Comparison of ENCODE assay signal across 12 mouse cellular contexts in genomic region chr7:51748633-51749303, GRCm38 (mm10).
DNase-seq lines count a peak whose midpoint lies in the region; ATAC-seq lines count a peak whose summit lies in the region.
"Had no signal": no experiment of that assay in that cellular context is flagged by ENCODE, and none has a peak within 500 bp of the region (broad histone marks: within the 10 kb centered on the region; RNA-seq: fewer than 3 reads in every experiment).

No protein-coding gene starts in this region.

- no peak overlapping the region for H3K4me2 ChIP-seq in heart, embryonic 12.5 days
- peak overlapping the region; percentile 39 for H3K4me2 ChIP-seq in forebrain, embryonic 12.5 days
- H3K4me2 ChIP-seq in neural tube, embryonic 15.5 days, result peak overlapping the region; percentile 48
- H3K4me2 ChIP-seq: stomach, embryonic 15.5 days had no signal

- no peak overlapping the region for H3K4me3 ChIP-seq in heart, embryonic 12.5 days
- H3K4me3 ChIP-seq in forebrain, embryonic 12.5 days (replicated peaks), result no peak overlapping the region; the same call in 1 of the 2 replicates
- H3K4me3 ChIP-seq in neural tube, embryonic 15.5 days (replicated peaks), result peak overlapping the region; percentile 10
- H3K4me3 ChIP-seq: heart, embryonic 10.5 days; stomach, embryonic 15.5 days had no signal

- H3K9ac ChIP-seq in heart, embryonic 12.5 days, result no peak overlapping the region
- no peak overlapping the region for H3K9ac ChIP-seq in forebrain, embryonic 12.5 days
- H3K9ac ChIP-seq in neural tube, embryonic 15.5 days (replicated peaks), result 0 out of 2 replicates have a peak overlapping the region, but pooled peaks have one; percentile 4
- H3K9ac ChIP-seq: liver, postnatal 0 days; stomach, embryonic 15.5 days had no signal

- no peak overlapping the region for H3K27ac ChIP-seq in heart, embryonic 12.5 days (ENCODE audit: poor library complexity, severe bottlenecking)
- H3K27ac ChIP-seq in forebrain, embryonic 12.5 days, result peak overlapping the region; percentile 90
- peak overlapping the region; percentile 87 for H3K27ac ChIP-seq in neural tube, embryonic 15.5 days (replicated peaks)
- H3K27ac ChIP-seq: heart, embryonic 10.5 days; stomach, embryonic 15.5 days had no signal

- peak; percentile 45 for DNase-seq in heart, adult 11 months
- DNase-seq in layer of hippocampus, adult 9-11 months, result peak; percentile 33
- no peak for DNase-seq in gastrocnemius, postnatal 36 days
- no peak for DNase-seq in adrenal gland, postnatal 14 days
- DNase-seq: cerebellum, postnatal 36 days; liver, postnatal 0 days had no signal

- no peaks in the 10 kb centered on the region for H3K4me1 ChIP-seq in heart, embryonic 12.5 days (replicated peaks)
- peaks cover 22% of the 10 kb centered on the region for H3K4me1 ChIP-seq in forebrain, embryonic 12.5 days
- peaks cover 21% of the 10 kb centered on the region for H3K4me1 ChIP-seq in neural tube, embryonic 15.5 days
- H3K4me1 ChIP-seq: heart, embryonic 10.5 days; stomach, embryonic 15.5 days had no signal

- ATAC-seq in heart, embryonic 12.5 days (ENCODE audit: insufficient number of reproducible peaks, low FRiP score), result no peak
- ATAC-seq in forebrain, embryonic 12.5 days (ENCODE audit: low FRiP score), result peak; percentile 94
- ATAC-seq in neural tube, embryonic 15.5 days (ENCODE audit: low FRiP score), result peak; percentile 93
- ATAC-seq in erythroblast, adult 5-6 weeks (replicated peaks; ENCODE audit: low FRiP score, poor library complexity, severe bottlenecking), result no peak
- ATAC-seq: liver, postnatal 0 days had no signal

- H3K27me3 ChIP-seq in heart, embryonic 12.5 days (replicated peaks), result no peaks in the 10 kb centered on the region
- no peaks in the 10 kb centered on the region for H3K27me3 ChIP-seq in forebrain, embryonic 12.5 days
- H3K27me3 ChIP-seq in neural tube, embryonic 15.5 days (replicated peaks), result no peaks in the 10 kb centered on the region
- H3K27me3 ChIP-seq: stomach, embryonic 15.5 days had no signal

- no peaks in the 10 kb centered on the region for H3K36me3 ChIP-seq in heart, embryonic 12.5 days
- no peaks in the 10 kb centered on the region for H3K36me3 ChIP-seq in forebrain, embryonic 12.5 days (replicated peaks)
- no peaks in the 10 kb centered on the region for H3K36me3 ChIP-seq in neural tube, embryonic 15.5 days
- H3K36me3 ChIP-seq: heart, embryonic 10.5 days; stomach, embryonic 15.5 days had no signal

- WGBS in heart, embryonic 12.5 days, result 70% methylated on average over 10 of the region's 10 CpGs
- 30% methylated on average over 10 of the region's 10 CpGs for WGBS in forebrain, embryonic 12.5 days
- WGBS in neural tube, embryonic 15.5 days, result 17% methylated on average over 10 of the region's 10 CpGs

- no peaks in the 10 kb centered on the region for H3K9me3 ChIP-seq in heart, embryonic 12.5 days (replicated peaks)
- H3K9me3 ChIP-seq in forebrain, embryonic 12.5 days, result no peaks in the 10 kb centered on the region
- H3K9me3 ChIP-seq in neural tube, embryonic 15.5 days (replicated peaks), result no peaks in the 10 kb centered on the region
- H3K9me3 ChIP-seq: heart, embryonic 10.5 days; stomach, embryonic 15.5 days had no signal

- intact Hi-C loops in gastrocnemius, postnatal 36 days (cut with DNase I), result no loop called here

Comparison
In these comparisons a context has a peak if more than half of its experiments do, and no peak if none do; other contexts are left out.
1. DNase-seq: peak in heart, adult 11 months (single experiment) and layer of hippocampus, adult 9-11 months (single experiment); none in gastrocnemius, postnatal 36 days (0 of 2) and adrenal gland, postnatal 14 days (single experiment).
2. ATAC-seq: peak in forebrain, embryonic 12.5 days (single experiment) and neural tube, embryonic 15.5 days (single experiment); none in heart, embryonic 12.5 days (single experiment) and erythroblast, adult 5-6 weeks (single experiment).